Mouse (Mus musculus) forebrain, embryonic 10.5 days (tissue): ENCODE data around the gene Gm49387. TPM values are rescaled to one million over a fixed set of nuclear protein-coding genes. Genes with fewer than 3 reads are reported as not detected.

Experiments
- DNase-seq: peaks from one replicate; pipeline ENCODE4 v3.0.0-alpha.2; 2017; ENCODE audit warnings: low spot score; ENCODE audit errors: extremely low spot score
- H3K27ac ChIP-seq: fragments of 300-500 bp; sonication (generic); 2 replicates; pipeline ENCODE4 v1.5.1; 2016; ENCODE audit warnings: mild to moderate bottlenecking
- H3K27me3 ChIP-seq: fragments of 300-500 bp; sonication (generic); 2 replicates; pipeline ENCODE4 v1.6.1; 2016; ENCODE audit warnings: mild to moderate bottlenecking; ENCODE audit not compliant: poor library complexity, severe bottlenecking
- H3K36me3 ChIP-seq: fragments of 300-500 bp; sonication (generic); replicated peaks from 2 replicates; pipeline ENCODE4 v1.6.1; 2016; ENCODE audit warnings: mild to moderate bottlenecking, moderate library complexity
- H3K4me1 ChIP-seq: fragments of 300-500 bp; sonication (generic); 2 replicates; pipeline ENCODE4 v1.6.1; 2016
- H3K4me3 ChIP-seq: fragments of 300-500 bp; sonication (generic); 2 replicates; pipeline ENCODE4 v1.5.1; 2016; ENCODE audit warnings: mild to moderate bottlenecking, moderate library complexity
- H3K9me3 ChIP-seq: fragments of 300-500 bp; sonication (generic); 2 replicates; pipeline ENCODE4 v1.6.1; 2016; ENCODE audit warnings: mild to moderate bottlenecking, moderate library complexity
- WGBS: fragments of 180-500 bp; shearing (Covaris S2); methylation state at CpG from one replicate; pipeline ENCODE4 v1.1.7; 2016; 5-methylcytosine and 5-hydroxymethylcytosine counted together
- polyA plus RNA-seq: library from polyadenylated mRNA; unstranded; fragments of >200 nt; fragmentation: Nextera tagmentation; extraction: Ambion mirVana; gene quantifications from 2 replicates; pipeline ENCODE4 v1.2.1, GENCODE M21; 2016

Gm49387 gene
- polyA plus RNA-seq, 1 experiment from 2014 or later, result 0.10 TPM

- no peak for DNase-seq
- H3K4me3 ChIP-seq, result no peak overlapping the region
- H3K27me3 ChIP-seq, result no peaks in the 10 kb centered on the region
- peaks cover 45% of the 10 kb centered on the region for H3K4me1 ChIP-seq
- 0 out of 2 replicates have a peak overlapping the region, but pooled peaks have one; percentile 40 for H3K27ac ChIP-seq
- peaks cover 19% of the 10 kb centered on the region for H3K36me3 ChIP-seq
- no peaks in the 10 kb centered on the region for H3K9me3 ChIP-seq
- 91% methylated on average over 6 of the region's 6 CpGs for WGBS
Observed at GRCm38 (mm10) chr14:31667741-31668140, 27.1 kb upstream of the Gm49387 start.

- DNase-seq, result no peak
- H3K27me3 ChIP-seq, result no peaks in the 10 kb centered on the region
- WGBS, result 95% methylated on average over 28 of the region's 28 CpGs
- peaks cover 52% of the 10 kb centered on the region for H3K4me1 ChIP-seq
- no peak overlapping the region for H3K4me3 ChIP-seq
- H3K9me3 ChIP-seq, result no peaks in the 10 kb centered on the region
- no peak overlapping the region for H3K27ac ChIP-seq
- peaks cover 19% of the 10 kb centered on the region for H3K36me3 ChIP-seq
Observed at GRCm38 (mm10) chr14:31666931-31667705, 26.4 kb upstream of the Gm49387 start.

- Histone ChIP-seq H3K27me3 (no peaks in the 10 kb centered on the region), H3K36me3 (peaks cover 19% of the 10 kb centered on the region), H3K9me3 (no peaks in the 10 kb centered on the region), H3K4me1 (peaks cover 61% of the 10 kb centered on the region), H3K27ac (no peak overlapping the region; the same call in 1 of the 2 replicates), H3K4me3 (no peak overlapping the region)
- DNase-seq, result no peak
- WGBS, result 86% methylated on average over 4 of the region's 4 CpGs
Observed at GRCm38 (mm10) chr14:31665566-31665940, 24.9 kb upstream of the Gm49387 start.

- Histone ChIP-seq H3K9me3 (no peaks in the 10 kb centered on the region), H3K27me3 (no peaks in the 10 kb centered on the region), H3K4me1 (peaks cover 61% of the 10 kb centered on the region), H3K4me3 (no peak overlapping the region), H3K27ac (peak overlapping the region; percentile 59), H3K36me3 (peaks cover 19% of the 10 kb centered on the region)
- no peak for DNase-seq
- WGBS, result 83% methylated on average over 12 of the region's 12 CpGs
Observed at GRCm38 (mm10) chr14:31664903-31665565, 24.4 kb upstream of the Gm49387 start.

- Histone ChIP-seq H3K27ac (peak overlapping the region; percentile 40; the same call in 1 of the 2 replicates), H3K27me3 (no peaks in the 10 kb centered on the region), H3K9me3 (no peaks in the 10 kb centered on the region), H3K4me1 (peaks cover 61% of the 10 kb centered on the region), H3K36me3 (peaks cover 19% of the 10 kb centered on the region), H3K4me3 (no peak overlapping the region)
- no peak for DNase-seq
- WGBS, result 87% methylated on average over 18 of the region's 18 CpGs
Observed at GRCm38 (mm10) chr14:31664100-31664902, 23.6 kb upstream of the Gm49387 start.

GRCm38 (mm10) chr14:31663376-31664099 lies 22.9 kb upstream of the Gm49387 start:
- H3K9me3 ChIP-seq, result no peaks in the 10 kb centered on the region
- H3K4me3 ChIP-seq, result no peak overlapping the region
- H3K36me3 ChIP-seq, result peaks cover 19% of the 10 kb centered on the region
- peak overlapping the region; percentile 90 for H3K27ac ChIP-seq
- 92% methylated on average over 13 of the region's 13 CpGs for WGBS
- peaks cover 59% of the 10 kb centered on the region for H3K4me1 ChIP-seq
- no peak for DNase-seq
- H3K27me3 ChIP-seq, result no peaks in the 10 kb centered on the region

- 36% methylated on average over 9 of the region's 9 CpGs for WGBS
- DNase-seq, result peak; percentile 29
- H3K4me3 ChIP-seq, result peak overlapping the region; percentile 54
- no peaks in the 10 kb centered on the region for H3K27me3 ChIP-seq
- H3K36me3 ChIP-seq, result peaks cover 17% of the 10 kb centered on the region
- H3K4me1 ChIP-seq, result peaks cover 58% of the 10 kb centered on the region
- no peaks in the 10 kb centered on the region for H3K9me3 ChIP-seq
- H3K27ac ChIP-seq, result peak overlapping the region; percentile 90
Observed at GRCm38 (mm10) chr14:31662555-31663211, 22.0 kb upstream of the Gm49387 start.

- peak overlapping the region; percentile 54 for H3K4me3 ChIP-seq
- H3K4me1 ChIP-seq, result peaks cover 58% of the 10 kb centered on the region
- DNase-seq, result peak; percentile 75
Observed at GRCm38 (mm10) chr14:31661671-31662554, 21.2 kb upstream of the Gm49387 start.

GRCm38 (mm10) chr14:31660312-31661093 lies 19.8 kb upstream of the Gm49387 start:
- Histone ChIP-seq H3K27ac (peak overlapping the region; percentile 68), H3K4me1 (peaks cover 58% of the 10 kb centered on the region), H3K9me3 (no peaks in the 10 kb centered on the region), H3K36me3 (no peaks in the 10 kb centered on the region), H3K4me3 (no peak overlapping the region), H3K27me3 (no peaks in the 10 kb centered on the region)
- DNase-seq, result no peak
- WGBS, result 72% methylated on average over 7 of the region's 7 CpGs

More at GRCm38 (mm10) chr14:31661671-31662554, 21.2 kb upstream of the Gm49387 start:
- 9% methylated on average over 44 of the region's 44 CpGs for WGBS
- Histone ChIP-seq H3K9me3 (no peaks in the 10 kb centered on the region), H3K27me3 (no peaks in the 10 kb centered on the region), H3K27ac (peak overlapping the region; percentile 90), H3K36me3 (peaks cover 9% of the 10 kb centered on the region)

GRCm38 (mm10) chr14:31659501-31660181 lies 19.0 kb upstream of the Gm49387 start:
- no peak overlapping the region for H3K4me3 ChIP-seq
- no peaks in the 10 kb centered on the region for H3K9me3 ChIP-seq
- H3K36me3 ChIP-seq, result no peaks in the 10 kb centered on the region
- no peak for DNase-seq
- peaks cover 53% of the 10 kb centered on the region for H3K4me1 ChIP-seq
- peak overlapping the region; percentile 49; the same call in 1 of the 2 replicates for H3K27ac ChIP-seq
- 81% methylated on average over 10 of the region's 10 CpGs for WGBS
- H3K27me3 ChIP-seq, result no peaks in the 10 kb centered on the region
